9 mouse cellular contexts compared by ENCODE assay signal in genomic region chr5:135021814-135022213, GRCm38 (mm10). TPM values are rescaled to one million over a fixed set of nuclear protein-coding genes. Genes with fewer than 3 reads are reported as not detected.
DNase-seq lines count a peak whose midpoint lies in the region; ATAC-seq and TF ChIP-seq lines count a peak whose summit lies in the region.
"Had no signal": no experiment of that assay in that cellular context is flagged by ENCODE, and none has a peak within 500 bp of the region (broad histone marks: within the 10 kb centered on the region; RNA-seq: fewer than 3 reads in every experiment).

No protein-coding gene starts in this region.

- no peak for TF ChIP-seq POLR2A in liver, adult 2 months (IDR thresholded peaks at IDR 0.05; ENCODE audit: extremely low read depth, insufficient read depth, low read length)

- no peak overlapping the region for H3K27ac ChIP-seq in liver, adult 2 months (replicated peaks; ENCODE audit: insufficient read depth, low read depth, low read length)
- no peak overlapping the region for H3K27ac ChIP-seq in liver, embryonic 11.5 days (ENCODE audit: low read depth, low read length)

- no peaks in the 10 kb centered on the region for H3K79me2 ChIP-seq in liver, adult 2 months (ENCODE audit: control insufficient read depth, insufficient read depth, low read length)

- no peak overlapping the region for H3K4me3 ChIP-seq in liver, adult 2 months (ENCODE audit: insufficient read depth, low read depth, low read length)
- no peak overlapping the region for H3K4me3 ChIP-seq in liver, embryonic 11.5 days (ENCODE audit: low read depth, low read length)

- DNase-seq in liver, adult 2 months (ENCODE audit: extremely low read depth, low read depth, low spot score), result peak; percentile 67
- no peak for DNase-seq in liver, embryonic 11.5 days (ENCODE audit: low spot score)
- peak; percentile 90 for DNase-seq in cerebellum, adult 11 months
- DNase-seq in heart, postnatal 10 days, result peak; percentile 86 to 90
- DNase-seq in lung, postnatal 10 days, result peak; percentile 89
- no peak for DNase-seq in frontal cortex, adult 2 months (ENCODE audit: extremely low spot score in 1 of 2, low spot score in 1 of 2)
- no peak for DNase-seq in spleen, adult 12 weeks (ENCODE audit: low spot score)

- peaks cover 5% of the 10 kb centered on the region; the same call in 1 of the 2 replicates for H3K27me3 ChIP-seq in liver, adult 2 months (ENCODE audit: control insufficient read depth, insufficient read depth, low read length)
- no peaks in the 10 kb centered on the region; the same call in 1 of the 2 replicates for H3K27me3 ChIP-seq in liver, embryonic 11.5 days (replicated peaks; ENCODE audit: control insufficient read depth, insufficient read depth, low read length)

- 14% methylated on average over 6 of the region's 6 CpGs for WGBS in liver, adult 2 months
- WGBS in liver, embryonic 11.5 days, result 80% methylated on average over 6 of the region's 6 CpGs

- intact Hi-C loops in heart, postnatal 10 days (cut with DNase I), result no loop called here

- H3K4me1 ChIP-seq in liver, adult 2 months (ENCODE audit: control insufficient read depth, insufficient read depth, low read length), result peaks cover 2% of the 10 kb centered on the region; the same call in 1 of the 2 replicates
- peaks cover 28% of the 10 kb centered on the region for H3K4me1 ChIP-seq in liver, embryonic 11.5 days (replicated peaks; ENCODE audit: control insufficient read depth, insufficient read depth, low read length)

- no peak overlapping the region for H3K4me2 ChIP-seq in liver, embryonic 11.5 days

- H3K36me3 ChIP-seq in liver, adult 2 months (ENCODE audit: control insufficient read depth, insufficient read depth, low read length), result no peaks in the 10 kb centered on the region
- H3K36me3 ChIP-seq in liver, embryonic 11.5 days (ENCODE audit: control insufficient read depth, insufficient read depth, low read length), result no peaks in the 10 kb centered on the region

- TF ChIP-seq CTCF in liver, adult 2 months (IDR thresholded peaks at IDR 0.05; ENCODE audit: low read depth, low read length), result no peak

- ATAC-seq in liver, embryonic 11.5 days (replicated peaks; ENCODE audit: low FRiP score), result no peak
- ATAC-seq in megakaryocyte-erythroid progenitor cell, adult 5-6 weeks (replicated peaks; ENCODE audit: low FRiP score, low TSS enrichment, poor library complexity, severe bottlenecking), result no peak

- H3K9me3 ChIP-seq in liver, embryonic 11.5 days (ENCODE audit: control insufficient read depth, low read length), result no peaks in the 10 kb centered on the region

- H3K9ac ChIP-seq in liver, adult 2 months (ENCODE audit: low read depth, low read length), result no peak overlapping the region
- no peak overlapping the region for H3K9ac ChIP-seq in liver, embryonic 11.5 days (ENCODE audit: low read depth, low read length)

RNA-seq across cellular contexts. Expression of gene Stx1a, which starts 1.5 kb away (rescaled TPM):
- total RNA-seq in liver, adult 2 months (2014; rRNA removed), result 0.09 and 0.13 TPM in 2 replicates
- 1.1 and 1.3 TPM in 2 replicates for polyA plus RNA-seq in liver, adult 2 months (2012; rRNA removed)
- 6.2 and 6.4 TPM in 2 replicates for polyA plus RNA-seq in liver, embryonic 11.5 days (2014; fragmentation: Nextera tagmentation; extraction: Ambion mirVana)
- total RNA-seq in heart, postnatal 10 days (2021), result 1 to 10 TPM; 3.3 to 3.9 TPM
- 0.17 and 0.98 TPM in 2 replicates for total RNA-seq in megakaryocyte-erythroid progenitor cell, adult 5-6 weeks (2014; fragmentation: Nextera tagmentation)
- not detected in 2 replicates for total RNA-seq in megakaryocyte-erythroid progenitor cell, adult 5-6 weeks (2017)
- polyA plus RNA-seq in frontal cortex, adult 2 months (2012; rRNA removed), result 345 and 362 TPM in 2 replicates
- total RNA-seq: hematopoietic stem cell, adult 5-6 weeks had no signal

RNA-seq across cellular contexts. Expression of gene Abhd11, which starts 12.9 kb away (rescaled TPM):
- 35.9 and 38.1 TPM in 2 replicates for total RNA-seq in liver, adult 2 months (2014; rRNA removed)
- 77.6 and 78.8 TPM in 2 replicates for polyA plus RNA-seq in liver, adult 2 months (2012; rRNA removed)
- polyA plus RNA-seq in liver, embryonic 11.5 days (2014; fragmentation: Nextera tagmentation; extraction: Ambion mirVana), result 64.9 and 71.1 TPM in 2 replicates
- 10 to 100 TPM; 58.2 to 64.1 TPM for total RNA-seq in heart, postnatal 10 days (2021)
- 55.8 and 82.2 TPM in 2 replicates for total RNA-seq in megakaryocyte-erythroid progenitor cell, adult 5-6 weeks (2014; fragmentation: Nextera tagmentation)
- total RNA-seq in megakaryocyte-erythroid progenitor cell, adult 5-6 weeks (2017), result 36.9 and 46.7 TPM in 2 replicates
- polyA plus RNA-seq in frontal cortex, adult 2 months (2012; rRNA removed), result 68.4 and 80.5 TPM in 2 replicates

RNA-seq across cellular contexts. Expression of gene Cldn3, which starts 35.8 kb away (rescaled TPM):
- total RNA-seq in liver, adult 2 months (2014; rRNA removed), result 49.9 and 86.6 TPM in 2 replicates
- polyA plus RNA-seq in liver, adult 2 months (2012; rRNA removed), result 290 and 291 TPM in 2 replicates
- polyA plus RNA-seq in liver, embryonic 11.5 days (2014; fragmentation: Nextera tagmentation; extraction: Ambion mirVana), result 2.0 and 2.2 TPM in 2 replicates
- total RNA-seq in heart, postnatal 10 days (2021), result under 1 TPM; 0.27 to 0.41 TPM
- not detected in 2 replicates for total RNA-seq in megakaryocyte-erythroid progenitor cell, adult 5-6 weeks (2014; fragmentation: Nextera tagmentation)
- total RNA-seq in megakaryocyte-erythroid progenitor cell, adult 5-6 weeks (2017), result not detected in 2 replicates
- polyA plus RNA-seq in frontal cortex, adult 2 months (2012; rRNA removed), result 0.34 and 1.1 TPM in 2 replicates
- total RNA-seq: hematopoietic stem cell, adult 5-6 weeks had no signal

RNA-seq across cellular contexts. Expression of gene Dnajc30, which starts 42.2 kb away (rescaled TPM):
- total RNA-seq in liver, adult 2 months (2014; rRNA removed), result 7.1 and 8.6 TPM in 2 replicates
- polyA plus RNA-seq in liver, adult 2 months (2012; rRNA removed), result 39.9 and 45.7 TPM in 2 replicates
- polyA plus RNA-seq in liver, embryonic 11.5 days (2014; fragmentation: Nextera tagmentation; extraction: Ambion mirVana), result 25.1 and 27.2 TPM in 2 replicates
- total RNA-seq in heart, postnatal 10 days (2021), result 10 to 100 TPM; 24.9 to 27.0 TPM
- total RNA-seq in megakaryocyte-erythroid progenitor cell, adult 5-6 weeks (2014; fragmentation: Nextera tagmentation), result 15.7 and 16.1 TPM in 2 replicates
- total RNA-seq in megakaryocyte-erythroid progenitor cell, adult 5-6 weeks (2017), result 3.7 and 9.2 TPM in 2 replicates
- 49.4 and 55.7 TPM in 2 replicates for polyA plus RNA-seq in frontal cortex, adult 2 months (2012; rRNA removed)

RNA-seq across cellular contexts. Expression of gene Bud23, which starts 42.9 kb away (rescaled TPM):
- 32.7 and 38.4 TPM in 2 replicates for total RNA-seq in liver, adult 2 months (2014; rRNA removed)
- polyA plus RNA-seq in liver, adult 2 months (2012; rRNA removed), result 50.9 and 51.7 TPM in 2 replicates
- polyA plus RNA-seq in liver, embryonic 11.5 days (2014; fragmentation: Nextera tagmentation; extraction: Ambion mirVana), result 157 and 158 TPM in 2 replicates
- 10 to 100 TPM; 23.7 to 27.6 TPM for total RNA-seq in heart, postnatal 10 days (2021)
- 93.5 and 138 TPM in 2 replicates for total RNA-seq in megakaryocyte-erythroid progenitor cell, adult 5-6 weeks (2014; fragmentation: Nextera tagmentation)
- 68.0 and 104 TPM in 2 replicates for total RNA-seq in megakaryocyte-erythroid progenitor cell, adult 5-6 weeks (2017)
- 75.7 and 79.1 TPM in 2 replicates for polyA plus RNA-seq in frontal cortex, adult 2 months (2012; rRNA removed)

Comparison
In these comparisons a context has a peak if more than half of its experiments do, and no peak if none do; other contexts are left out.
1. DNase-seq: peak in liver, adult 2 months (single experiment), cerebellum, adult 11 months (single experiment), heart, postnatal 10 days (2 of 2) and lung, postnatal 10 days (single experiment); none in liver, embryonic 11.5 days (single experiment), frontal cortex, adult 2 months (0 of 2) and spleen, adult 12 weeks (single experiment).
2. RNA of gene Cldn3, which starts 35.8 kb away (total RNA-seq): 49.9 to 86.6 TPM in liver, adult 2 months; 0.27 to 0.41 TPM in heart, postnatal 10 days and not detected in megakaryocyte-erythroid progenitor cell, adult 5-6 weeks; every median in the first group is over 10 times any median in the second.